Mouse (Mus musculus): ENCODE measurements around the gene Dennd5b.

DNA sequence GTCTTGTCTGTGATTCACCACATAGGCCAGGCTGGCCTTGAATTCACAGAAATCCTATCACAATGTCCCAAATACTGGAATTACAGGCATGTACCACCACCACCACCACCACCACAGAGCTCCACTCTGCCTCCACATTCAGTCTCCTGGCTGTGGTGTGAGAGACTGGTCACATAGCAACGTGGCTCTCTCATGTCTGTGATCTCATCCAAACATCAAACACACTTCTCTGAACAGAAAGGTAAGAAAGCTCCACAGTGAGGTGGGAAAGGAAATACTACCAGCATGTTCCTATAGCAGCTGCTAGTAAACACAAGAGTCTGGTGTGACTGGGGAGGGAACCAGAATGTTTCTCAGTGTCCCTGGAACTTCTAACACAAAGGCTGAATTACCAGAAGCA lies 140.2 kb downstream of the Dennd5b start:
- TF ChIP-seq CTCF (IDR thresholded peaks at IDR 0.05; ENCODE audit: low read depth) (no peak), EP300 (IDR thresholded peaks at IDR 0.05; ENCODE audit: low read depth) (no peak)

All from liver, postnatal 0 days (tissue).